Mouse (Mus musculus) cerebellum, adult 9-11 months (tissue): ENCODE measurements around the gene Gm19684.
"Not testable (repeated sequence)": the region's sequence is repeated elsewhere in the genome, so short reads cannot be mapped to it uniquely, and the experiment has no call there.

Experiments
- DNase-seq: peaks from one replicate; pipeline ENCODE4 v3.0.0; 2022

The Gm19684 gene

DNA sequence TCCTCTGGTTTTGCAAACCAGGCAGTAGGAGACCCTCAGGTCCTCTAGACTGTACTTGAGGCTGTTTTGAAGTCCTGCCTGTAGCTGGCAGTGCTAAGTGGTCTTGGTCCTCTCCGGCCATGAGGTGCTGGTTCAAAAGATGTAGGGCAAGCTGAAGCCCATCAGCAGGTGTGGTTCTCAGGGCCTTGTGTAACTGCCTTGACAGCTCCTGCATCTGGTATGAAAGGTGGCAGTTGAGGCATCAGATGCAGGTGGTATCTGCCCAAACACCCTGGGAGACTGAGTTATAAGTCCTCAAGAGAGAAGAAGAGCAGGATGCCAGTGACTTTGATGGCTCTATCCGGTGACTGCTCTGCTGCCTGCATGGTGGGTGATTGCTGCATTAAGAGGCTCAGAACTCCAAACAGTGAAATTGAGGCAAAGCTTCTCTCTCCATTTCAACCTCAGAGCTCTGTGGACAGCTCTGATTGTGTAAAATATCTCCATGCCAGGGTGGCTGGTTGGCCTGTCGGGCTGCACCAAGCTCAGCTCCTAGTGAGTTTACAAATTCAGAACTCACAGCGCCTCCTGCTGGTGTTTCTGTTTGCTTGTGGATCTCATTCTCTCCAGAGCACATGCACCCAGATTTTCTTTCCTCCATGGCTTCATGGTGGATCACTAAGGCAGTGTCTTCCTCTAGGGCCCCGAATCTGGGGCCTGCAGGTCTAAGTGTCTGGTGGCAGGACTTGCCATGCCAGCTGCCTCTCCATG lies 10.2 kb downstream of the Gm19684 start:
- DNase-seq: no peak

DNA sequence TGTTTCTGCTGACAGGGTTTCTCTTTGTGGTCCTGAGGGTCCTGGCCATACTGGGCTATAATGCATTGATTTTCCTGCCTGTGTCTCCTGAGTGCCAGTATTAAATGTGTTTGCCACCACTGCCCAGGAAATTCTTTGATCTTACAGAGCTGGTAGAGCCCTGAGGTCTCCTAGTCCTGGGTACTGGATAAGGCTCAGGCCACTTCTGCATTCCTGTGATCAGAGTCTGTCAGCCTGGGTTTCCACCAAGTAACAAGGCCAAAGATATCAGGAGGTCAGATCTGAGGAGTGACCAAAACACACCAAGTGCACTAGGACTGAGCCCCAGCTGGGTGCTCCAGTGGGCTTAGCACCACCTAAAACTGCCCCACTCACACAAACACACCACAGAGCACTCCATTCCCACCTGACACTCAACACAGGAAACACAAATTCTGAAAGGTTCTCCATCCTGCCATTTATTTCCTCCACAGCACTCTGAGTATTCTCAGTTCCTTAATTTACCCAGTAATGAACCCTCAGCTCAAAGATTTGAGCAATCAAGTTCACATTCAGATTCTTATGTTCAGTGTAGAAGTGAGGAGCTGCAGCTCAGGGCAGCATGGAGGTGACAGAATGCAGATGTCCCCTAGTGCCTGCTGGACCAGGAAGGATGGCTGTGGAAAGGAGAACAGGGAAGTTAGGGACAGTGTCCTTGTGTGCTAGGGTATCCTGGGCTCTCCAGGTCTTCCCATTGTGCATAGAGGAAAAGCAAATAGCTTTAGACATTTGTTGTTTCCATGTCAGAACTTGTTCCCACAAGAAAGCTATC lies 14.1 kb downstream of the Gm19684 start:
- not testable (repeated sequence) for DNase-seq

DNA sequence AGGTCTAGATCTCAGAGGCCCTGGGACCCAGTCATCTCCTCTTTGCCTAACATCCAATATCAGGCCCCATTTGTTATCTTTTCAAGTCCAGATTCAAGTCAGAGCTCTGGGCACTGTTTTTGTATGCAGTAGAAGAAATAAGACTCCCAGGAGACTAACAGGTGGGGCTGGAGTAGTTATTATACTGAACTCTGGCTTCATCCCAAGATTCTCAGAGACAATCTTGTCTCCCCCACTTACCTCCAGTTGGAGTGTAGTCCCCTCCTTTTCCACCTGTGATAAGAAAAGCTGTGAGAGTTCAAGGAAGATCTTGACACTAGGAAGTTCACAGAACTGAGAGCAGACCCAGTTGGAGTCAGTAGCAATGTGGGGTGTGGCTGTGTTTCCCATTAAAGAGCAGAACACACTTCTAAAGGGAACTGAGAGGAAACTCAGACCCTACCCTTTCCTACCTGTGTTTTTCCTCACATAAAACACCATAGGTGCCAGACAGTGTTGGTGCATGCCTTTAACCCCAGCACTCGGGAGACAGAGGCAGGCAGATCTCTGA lies 14.9 kb downstream of the Gm19684 start:
- not testable (repeated sequence) for DNase-seq

DNA sequence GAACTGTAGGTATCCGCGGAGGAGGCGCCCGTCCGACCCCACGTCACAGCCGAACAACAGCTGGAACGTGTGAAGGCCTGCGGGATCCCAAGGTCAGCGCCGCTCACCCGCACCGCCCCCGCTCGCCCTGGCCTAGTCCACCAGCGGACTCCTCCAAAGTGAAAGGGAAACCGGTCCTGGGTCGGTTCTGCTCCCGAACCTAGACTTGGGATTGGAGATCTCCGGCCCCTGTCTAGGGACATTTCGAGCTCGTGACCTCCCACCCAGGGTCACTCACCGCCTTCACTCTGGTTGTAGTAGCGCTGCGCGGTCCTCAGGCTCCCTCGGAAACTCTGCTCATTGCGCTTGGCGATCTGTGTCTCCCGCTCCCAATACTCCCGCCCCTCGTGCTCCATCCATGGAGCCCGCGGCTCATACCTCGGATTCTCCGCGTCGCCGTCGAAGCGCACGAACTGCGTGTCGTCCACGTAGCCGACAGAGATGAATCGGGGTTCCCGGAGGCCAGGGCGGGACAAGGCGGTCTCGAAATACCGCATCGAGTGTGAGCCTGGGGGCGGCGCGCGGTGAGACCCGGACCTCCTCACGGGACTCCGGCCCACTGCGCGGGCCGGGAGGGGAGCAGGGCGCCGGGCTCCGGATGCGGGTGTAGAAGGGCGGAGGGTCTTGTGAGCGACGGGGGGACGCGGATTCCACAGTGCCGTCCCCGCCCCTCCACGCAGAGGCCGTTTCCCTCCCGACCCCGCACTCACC lies 23.8 kb downstream of the Gm19684 start:
- DNase-seq: no peak

DNA sequence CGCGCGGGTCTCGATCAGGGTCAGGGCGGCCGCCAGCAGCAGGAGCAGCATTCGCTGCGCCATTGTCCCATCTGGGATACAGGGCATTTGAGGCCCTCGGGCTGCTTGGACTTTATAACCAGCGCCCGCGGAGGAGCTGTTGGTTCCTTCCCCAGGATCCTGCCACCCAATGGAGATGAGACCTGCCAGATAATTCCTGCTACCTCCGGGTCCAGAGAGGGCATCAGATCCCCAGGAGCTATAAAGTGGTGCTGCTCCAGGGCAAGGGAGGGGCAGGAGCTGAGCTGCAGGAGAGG lies 24.3 kb downstream of the Gm19684 start:
- not testable (repeated sequence) for DNase-seq

DNA sequence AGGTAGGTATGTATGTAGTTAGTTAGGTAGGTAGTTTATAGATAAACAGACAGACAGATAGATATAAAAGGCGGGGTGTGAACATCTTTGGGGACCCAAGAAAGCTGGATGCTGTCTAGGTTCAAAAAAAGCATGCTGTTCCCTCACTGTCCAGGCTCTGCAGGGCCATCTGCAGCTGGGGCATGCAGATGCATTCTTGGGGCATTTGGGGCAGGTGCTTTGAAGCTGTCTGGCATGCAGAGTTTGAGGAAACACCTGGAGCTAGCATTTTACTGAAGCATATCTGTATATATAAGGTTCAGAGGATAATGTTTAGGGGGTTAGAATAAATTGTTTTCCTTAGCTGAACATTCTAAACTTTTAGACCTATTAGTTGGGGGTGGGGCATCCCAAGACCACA lies 25.5 kb downstream of the Gm19684 start:
- not testable (repeated sequence) for DNase-seq

DNA sequence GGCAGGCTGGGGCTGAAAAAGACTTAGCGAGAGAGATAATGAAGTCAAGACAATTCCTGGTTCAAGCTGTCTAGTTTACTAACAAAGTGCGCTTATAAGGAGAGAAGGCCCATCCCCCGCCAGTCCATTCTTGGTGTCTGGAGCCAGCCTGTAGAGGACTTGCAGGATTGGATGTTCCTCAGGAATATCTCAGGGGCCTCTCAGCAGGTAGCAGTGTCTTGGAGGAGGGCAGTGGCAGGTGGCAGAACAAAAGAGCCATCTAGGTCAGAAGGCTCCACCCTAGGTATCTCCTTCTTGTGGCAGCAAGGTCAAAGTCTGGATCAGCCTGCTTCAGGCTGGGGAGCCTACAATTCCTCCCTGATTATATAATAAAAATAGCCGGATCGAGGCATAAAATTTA lies 27.0 kb downstream of the Gm19684 start:
- not testable (repeated sequence) for DNase-seq

DNA sequence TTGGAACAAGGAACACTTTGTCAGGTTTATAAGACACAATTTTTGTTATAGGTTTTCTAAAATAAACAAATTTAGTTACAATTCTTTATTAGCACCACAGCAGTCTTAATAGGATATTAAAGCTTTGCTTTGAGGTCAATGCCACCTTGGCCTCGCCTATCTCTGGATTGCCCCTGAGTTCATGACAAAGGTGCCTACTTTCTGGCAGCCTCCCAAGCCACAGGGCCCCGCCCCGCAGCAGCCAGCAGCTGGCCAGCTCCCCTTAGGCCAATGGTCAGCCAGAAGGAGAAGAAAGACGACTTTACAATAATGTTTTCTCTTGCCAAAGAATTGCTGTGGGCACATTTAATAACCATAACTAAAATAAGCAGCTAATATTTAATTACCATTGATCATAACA lies 29.7 kb downstream of the Gm19684 start:
- DNase-seq: not testable (repeated sequence)

DNA sequence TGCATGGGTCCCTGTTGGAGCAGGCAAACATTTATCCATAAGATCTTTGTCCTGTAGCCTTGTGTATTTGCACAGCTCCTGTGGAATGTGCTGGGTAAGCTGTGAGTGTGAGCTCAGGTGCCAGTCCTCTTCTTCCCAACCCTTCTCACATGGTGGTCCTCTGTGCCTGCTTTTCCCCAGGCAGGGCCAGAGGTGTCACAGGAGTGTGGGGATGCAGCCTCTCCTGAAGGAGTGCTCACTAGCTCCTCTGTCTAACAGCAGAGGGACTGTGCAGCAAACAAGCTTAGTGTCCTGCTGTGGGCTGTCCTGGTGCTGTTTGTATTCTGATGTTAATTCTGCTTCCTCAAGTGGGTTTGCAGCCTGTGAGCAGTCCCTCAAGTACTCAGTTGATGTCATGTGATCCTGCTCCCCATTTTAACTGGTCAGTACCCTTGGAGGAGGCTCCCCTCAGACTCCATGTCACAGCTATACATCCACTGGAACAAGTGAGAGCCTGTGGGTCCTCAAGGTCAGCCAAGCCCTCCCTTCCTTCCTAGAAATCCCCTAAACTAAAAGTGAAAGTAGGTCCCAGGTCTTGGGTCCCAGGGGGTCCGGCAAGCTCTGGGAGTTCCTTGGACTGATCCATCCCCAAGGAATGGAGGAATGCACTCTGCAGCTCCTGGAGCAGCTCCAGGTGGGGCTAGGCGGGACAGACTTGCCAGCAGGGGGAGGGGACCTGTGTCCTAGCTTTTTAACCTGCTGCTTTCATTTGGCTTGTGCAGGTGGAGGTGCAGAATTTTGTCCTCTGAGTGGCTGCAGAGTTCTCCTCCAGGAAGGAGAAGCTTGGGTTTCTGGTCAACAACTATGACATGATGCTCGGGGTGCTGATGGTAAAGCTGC lies 33.0 kb downstream of the Gm19684 start:
- no peak for DNase-seq

DNA sequence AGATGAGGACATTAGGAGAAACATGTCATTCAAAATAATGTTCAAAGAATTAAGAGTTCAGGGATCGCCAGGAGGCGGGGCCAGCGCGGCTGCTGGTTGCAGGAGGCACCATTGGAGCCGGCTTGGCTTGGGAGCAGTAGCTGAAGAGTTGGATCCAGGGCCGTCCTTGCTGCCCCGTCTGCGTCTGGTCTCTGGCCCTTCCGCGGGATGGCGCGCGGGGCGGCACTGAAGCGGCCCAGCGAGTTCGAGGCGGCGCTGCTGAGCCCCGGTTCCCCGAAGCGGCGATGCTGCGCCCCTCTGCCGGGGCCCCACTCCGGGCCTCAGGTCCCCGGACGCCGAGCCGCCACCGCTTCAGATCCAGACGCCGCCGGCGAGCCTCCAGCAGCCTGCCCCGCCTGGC lies 36.3 kb downstream of the Gm19684 start:
- not testable (repeated sequence) for DNase-seq

DNA sequence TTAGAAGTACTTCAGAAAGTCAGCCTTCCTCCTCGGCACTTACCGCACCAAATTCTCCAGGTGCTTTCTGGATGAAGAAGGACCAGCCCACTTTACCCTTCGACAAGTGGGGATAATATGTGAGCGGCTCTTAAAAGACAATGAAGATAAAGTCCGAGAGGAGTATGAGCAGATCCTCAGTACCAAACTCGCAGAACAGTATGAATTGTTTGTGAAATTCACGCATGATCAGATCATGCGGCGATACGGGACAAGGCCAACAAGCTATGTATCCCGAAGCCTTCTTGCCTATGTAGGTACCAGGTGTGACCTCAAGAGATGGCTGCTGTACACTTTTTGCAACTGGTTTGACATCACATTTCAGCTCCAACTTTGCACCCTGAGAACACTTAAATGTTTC lies 36.8 kb downstream of the Gm19684 start:
- DNase-seq: not testable (repeated sequence)

DNA sequence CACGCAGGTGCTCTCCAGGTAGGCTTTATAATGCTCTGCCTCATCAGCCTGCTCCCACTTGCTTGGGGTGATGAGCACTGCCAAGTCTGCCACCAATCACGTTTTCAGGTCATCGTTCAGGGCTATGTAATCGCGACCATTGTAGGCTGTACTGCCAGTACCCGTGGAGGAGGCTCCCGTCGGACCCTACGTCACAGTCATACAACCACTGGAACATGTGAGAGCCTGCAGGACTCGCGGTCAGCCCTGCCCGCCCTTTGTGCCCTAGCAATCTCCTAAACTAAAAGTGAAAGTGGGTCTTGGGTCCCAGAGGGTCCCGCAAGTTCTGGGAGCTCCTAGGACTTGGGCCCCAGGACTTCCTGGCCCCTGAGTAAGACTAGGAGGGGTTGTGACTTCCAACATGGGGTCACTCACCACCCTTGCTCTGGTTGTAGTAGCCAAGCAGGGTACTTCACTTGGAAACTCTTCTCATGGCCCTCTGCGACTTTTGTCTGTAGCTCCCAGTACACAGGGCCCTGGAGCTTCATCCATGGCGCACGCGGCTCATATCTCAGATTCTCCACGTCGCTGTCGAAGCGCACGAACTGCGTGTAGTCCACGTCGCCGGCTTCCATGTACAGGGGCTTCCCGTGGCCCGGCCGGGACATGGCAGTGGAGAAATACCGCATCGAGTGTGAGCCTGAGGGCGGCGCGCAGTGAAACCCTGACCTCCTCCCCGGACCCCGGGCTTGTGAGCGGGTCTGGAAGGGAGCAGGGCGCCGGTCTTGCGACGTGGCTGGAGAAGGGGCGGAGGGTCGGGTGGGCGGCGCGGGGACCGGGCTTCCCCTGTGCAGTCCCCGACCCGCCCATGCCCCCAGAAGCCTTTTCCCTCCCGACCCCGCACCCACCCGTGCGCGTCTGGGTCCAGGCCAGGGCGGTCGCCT lies 39.9 kb downstream of the Gm19684 start:
- DNase-seq: no peak

DNA sequence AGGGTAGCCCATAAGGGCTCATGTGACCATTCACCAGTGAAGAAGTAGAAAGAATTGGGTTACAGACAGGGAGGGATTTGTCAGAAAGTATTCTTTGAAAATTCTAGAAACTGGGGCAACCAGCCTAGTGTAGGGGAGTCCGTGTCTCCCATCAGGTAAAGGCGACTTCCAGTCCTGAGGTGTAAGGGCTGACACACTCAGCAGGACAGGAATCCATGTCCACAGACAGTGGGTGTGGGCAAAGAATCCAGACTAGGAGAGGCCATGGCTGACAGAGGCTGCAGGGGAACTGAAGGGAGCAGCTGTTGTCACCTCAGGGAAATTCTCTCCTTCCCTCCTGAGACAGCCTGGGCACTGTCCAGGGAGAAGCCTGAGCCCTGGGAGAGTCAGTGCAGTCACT lies 45.4 kb downstream of the Gm19684 start:
- DNase-seq: not testable (repeated sequence)

DNA sequence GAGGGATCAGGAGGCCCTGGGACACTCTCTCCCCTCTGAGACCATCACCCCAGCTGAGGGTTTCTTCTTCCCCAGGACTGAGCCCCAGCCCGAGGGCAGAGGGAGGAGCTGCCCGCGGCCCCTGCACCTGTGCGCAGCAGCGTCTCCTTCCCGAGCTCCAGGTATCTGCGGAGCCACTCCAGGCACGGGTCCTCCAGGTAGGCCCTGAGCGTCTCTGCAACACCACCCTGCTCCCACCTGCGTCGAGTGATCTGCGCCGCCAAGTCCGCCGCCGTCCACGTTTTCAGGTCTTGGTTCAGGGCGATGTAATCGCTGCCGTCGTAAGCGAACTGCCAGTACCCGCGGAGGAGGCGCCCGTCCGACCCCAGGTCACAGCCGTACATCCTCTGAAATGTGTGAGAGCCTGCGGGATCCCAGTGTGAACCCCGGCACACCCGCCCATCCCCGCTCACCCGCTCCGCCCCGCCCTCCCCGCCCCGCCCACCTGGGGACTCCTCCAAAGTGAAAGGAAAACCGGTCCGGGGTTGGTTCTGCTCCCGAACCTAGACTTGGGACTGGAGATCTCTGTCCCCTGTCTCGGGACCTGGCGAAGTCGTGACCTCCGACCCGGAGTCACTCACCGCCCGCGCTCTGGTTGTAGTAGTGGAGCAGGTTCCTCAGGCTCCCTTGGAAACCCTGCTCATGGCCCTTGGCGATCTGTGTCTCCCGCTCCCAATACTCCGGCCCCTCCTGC lies 46.0 kb downstream of the Gm19684 start:
- DNase-seq: no peak

DNA sequence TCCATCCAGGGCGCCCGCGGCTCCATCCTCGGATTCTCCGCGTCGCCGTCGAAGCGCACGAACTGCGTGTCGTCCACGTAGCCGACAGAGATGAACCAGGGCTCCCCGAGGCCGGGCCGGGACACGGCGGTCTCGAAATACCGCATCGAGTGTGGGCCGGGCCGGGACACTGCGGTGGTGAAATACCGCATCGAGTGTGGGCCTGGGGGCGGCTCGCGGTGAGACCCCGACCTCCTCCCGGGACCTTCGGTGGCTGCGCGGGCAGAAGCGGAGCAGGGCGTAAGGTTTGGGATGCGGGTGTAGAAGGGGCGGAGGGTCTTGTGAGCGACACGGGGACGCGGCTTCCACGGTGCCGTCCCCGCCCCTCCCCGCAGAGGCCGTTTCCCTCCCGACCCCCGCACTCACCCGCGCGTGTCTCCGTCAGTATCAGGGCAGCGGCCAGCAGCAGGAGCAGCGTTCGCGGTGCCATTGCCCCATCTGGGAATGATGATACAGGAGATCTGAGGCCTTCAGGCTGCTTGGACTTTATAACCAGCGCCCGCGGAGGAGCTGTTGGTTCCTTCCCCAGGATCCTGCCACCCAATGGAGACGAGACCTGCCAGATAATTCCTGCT lies 46.7 kb downstream of the Gm19684 start, which contains the start of gene Gm8909:
Gene Gm8909 (minus strand): TSS at position 499 of the 614 bp plus-strand sequence.
- no peak for DNase-seq

DNA sequence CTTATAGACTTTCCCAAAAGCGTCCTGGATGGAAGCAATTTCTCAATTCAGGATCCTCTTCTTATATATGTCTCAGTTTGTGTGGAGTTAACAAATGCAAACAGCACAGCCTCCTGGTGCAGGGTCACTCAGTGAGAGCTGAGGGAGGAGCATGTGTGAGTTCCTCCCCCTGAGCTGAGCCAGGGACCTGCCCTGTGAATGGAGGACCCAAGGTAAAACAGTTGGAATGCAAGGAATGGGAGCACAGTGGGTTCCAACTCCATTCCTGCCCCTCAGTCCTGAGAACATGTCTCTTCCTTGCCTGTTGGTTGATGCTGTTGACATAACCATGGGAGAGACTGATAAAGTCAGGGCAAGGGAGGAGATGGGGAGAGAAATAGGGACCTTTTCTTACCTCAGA lies 47.6 kb downstream of the Gm19684 start:
- not testable (repeated sequence) for DNase-seq

DNA sequence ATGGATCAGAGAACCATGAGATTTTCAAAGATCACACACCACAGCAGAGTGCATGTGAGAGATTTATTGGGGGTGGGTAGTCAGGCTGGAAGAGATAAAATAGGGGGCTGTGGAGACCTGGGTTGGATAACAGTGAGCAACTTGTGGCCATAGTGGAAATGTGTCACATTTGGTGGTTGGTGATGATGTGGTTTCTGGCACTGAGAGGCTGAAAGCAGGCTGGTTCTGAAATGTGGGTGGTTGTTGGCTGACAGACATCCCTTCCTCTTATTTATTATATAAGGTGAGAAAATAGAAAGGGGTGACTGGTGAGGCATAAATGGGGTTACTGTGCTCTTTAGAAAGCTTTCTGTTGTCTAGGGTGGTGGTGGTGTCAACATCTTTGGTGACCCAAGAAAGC lies 48.3 kb downstream of the Gm19684 start:
- no peak for DNase-seq

DNA sequence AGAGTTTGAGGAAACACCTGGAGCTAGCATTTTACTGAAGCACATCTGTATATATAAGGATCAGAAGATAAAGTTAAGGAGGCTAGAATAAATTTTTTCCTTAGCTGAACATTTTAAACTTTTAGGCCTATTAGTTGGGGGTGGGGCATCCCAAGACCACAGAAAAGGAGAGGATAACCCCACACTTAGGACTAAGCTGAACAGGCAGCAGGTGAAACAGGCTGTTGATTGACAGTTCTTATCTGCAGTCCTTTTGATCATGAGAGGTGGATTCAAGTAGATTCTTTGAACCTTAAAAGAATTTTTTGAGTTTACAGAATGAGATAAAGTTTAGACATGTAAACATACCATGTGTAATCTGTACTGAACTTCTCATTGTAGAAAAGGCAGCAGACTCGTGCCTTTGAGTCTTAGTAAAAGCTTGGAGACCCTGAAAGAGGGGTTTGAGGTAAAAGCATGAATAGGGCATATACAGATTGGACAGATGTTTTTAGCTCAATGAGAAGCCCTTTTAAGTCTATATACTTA lies 48.9 kb downstream of the Gm19684 start:
- no peak for DNase-seq

DNA sequence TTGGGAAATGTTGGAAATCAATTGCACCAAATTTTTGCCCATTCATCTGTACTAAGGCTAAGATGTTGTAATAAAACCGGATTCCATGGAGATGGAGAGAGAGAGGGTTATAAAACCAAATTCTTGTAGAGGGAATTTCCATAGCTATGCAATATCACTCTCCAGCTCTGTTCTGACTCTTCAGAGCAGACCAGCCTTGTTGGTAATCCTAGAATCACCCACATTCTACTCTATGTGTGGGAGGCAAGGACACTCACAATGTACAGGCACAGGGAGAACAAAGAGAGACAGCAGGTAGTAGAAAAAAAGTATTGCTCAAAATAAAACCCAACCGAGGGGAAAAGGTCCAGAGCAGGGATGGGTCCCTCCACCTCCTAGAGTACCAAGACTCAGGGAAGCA lies 54.7 kb downstream of the Gm19684 start:
- DNase-seq: not testable (repeated sequence)

DNA sequence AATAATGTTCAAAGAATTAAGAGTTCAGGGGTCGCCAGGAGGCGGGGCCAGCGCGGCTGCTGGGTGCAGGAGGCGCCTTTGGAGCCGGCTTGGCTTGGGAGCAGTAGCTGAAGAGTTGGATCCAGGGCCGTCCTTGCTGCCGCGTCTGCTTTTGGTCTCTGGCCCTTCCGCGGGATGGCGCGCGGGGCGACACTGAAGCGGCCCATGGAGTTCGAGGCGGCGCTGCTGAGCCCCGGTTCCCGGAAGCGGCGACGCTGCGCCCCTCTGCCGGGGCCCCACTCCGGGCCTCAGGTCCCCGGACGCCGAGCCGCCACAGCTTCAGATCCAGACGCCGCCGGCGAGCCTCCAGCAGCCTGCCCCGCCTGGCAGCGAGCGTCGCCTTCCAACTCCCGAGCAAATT lies 57.5 kb downstream of the Gm19684 start:
- DNase-seq: not testable (repeated sequence)
